Mouse (Mus musculus): ENCODE results near the gene Negr1. TPM values are rescaled to one million over a fixed set of nuclear protein-coding genes. Genes with fewer than 3 reads are reported as not detected.
A peak's percentile ranks its signal among the peaks of the same experiment; 100 is the strongest.

The Negr1 gene
- total RNA-seq, 2 experiments from 2014 or later: 122 to 139 TPM

- no peak for DNase-seq
Measured at GRCm38 (mm10) chr3:157217794-157218193, 656.2 kb downstream of the Negr1 start.

DNA sequence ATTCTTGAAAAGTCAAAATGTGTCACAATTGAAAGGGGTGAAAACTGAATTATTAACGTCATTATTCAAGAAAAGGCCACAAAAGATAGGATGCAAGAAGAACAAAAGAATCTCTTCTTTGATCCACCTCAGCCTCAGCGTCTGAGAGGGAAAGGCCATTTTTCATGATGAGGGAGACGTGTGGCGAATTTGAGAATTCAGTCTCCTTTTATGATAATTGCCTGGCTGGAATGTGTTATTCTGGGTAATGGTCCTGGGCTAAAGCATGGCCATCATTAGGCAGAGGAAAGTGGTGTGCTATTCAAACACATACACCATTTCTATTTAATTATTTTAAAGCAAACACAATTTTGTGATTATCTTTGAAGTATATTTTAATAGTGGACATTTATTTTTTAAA, 663.3 kb downstream of the Negr1 start:
- DNase-seq: no peak

- peak; percentile 21 to 42 for DNase-seq
Measured at GRCm38 (mm10) chr3:157232723-157233122, 671.1 kb downstream of the Negr1 start.

DNA sequence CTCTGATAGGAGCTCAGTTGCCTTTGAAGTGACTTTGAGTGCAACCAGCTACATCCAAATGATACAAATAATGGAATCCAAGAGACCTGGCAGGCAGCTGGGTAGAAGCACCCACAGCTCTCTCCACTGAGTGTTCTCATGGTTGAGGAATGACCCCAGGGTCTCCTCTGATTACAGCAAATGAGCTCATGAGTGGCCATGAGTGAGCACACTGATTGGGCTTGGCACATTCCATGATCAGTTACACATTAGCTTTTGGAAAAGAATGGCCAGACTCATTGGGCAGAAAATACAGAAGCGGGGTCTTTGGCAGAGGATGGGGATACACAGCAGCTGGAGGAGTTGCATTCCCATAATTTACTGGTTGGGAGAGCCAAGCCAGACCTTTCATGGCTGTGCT, 678.6 kb downstream of the Negr1 start:
- DNase-seq: no peak

DNA sequence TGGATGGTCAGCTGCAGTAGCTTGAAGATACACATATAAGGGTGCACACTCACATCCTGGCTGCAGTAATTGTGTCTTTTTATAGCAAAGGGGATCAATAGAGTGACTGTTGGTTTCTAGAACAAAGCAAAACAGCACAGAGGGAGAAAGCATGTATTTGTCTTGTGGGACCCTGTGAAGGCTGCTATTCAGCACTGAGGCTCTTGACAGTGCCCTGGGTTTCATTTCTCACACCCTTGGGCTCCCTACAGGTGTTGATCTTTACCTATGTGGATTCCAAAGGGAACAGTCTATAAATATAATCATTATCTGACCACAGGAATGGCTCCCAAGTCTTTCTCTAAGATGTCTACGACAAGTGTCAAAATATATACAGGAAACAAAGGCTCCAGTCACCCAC, 693.9 kb downstream of the Negr1 start:
- DNase-seq: no peak

DNA sequence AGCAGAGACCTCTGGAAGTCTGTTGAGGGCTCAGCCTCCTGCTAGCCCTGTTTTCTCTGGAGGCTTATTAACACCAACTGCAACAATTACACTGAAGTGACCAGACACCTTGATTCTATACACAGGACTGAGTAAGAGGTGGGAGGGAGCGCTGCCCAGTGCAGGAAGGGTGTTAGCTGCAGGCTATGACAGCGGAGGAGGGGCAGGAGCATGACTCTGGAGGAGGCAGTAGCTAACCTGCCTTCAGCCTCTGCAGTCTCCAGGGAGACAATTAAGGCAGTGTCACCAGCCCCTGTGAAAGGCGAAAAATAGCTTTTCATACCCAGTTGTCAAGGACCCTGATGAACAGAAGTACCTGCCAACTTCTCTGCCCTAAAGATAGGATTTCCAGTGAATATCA, 694.3 kb downstream of the Negr1 start:
- DNase-seq: peak in 1 of 2 experiments; percentile 7

DNA sequence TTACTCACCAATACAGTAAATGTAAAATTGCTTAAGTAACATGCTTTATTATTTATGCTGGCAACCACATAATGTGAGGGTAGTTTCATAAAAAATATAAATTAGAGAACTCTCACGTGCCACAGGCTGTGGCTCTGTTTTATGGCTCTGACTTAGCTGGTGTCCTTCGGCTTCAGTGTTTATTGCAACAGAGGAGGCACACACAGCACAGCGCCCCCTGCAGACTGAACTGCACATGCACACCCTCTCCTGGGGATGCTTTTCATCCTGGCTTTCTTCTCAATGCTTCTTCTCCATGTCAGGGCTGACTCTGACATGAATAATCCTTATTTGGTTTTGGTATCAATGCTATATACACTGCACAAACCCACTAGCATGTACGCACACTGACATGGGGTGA, 707.1 kb downstream of the Negr1 start:
- DNase-seq: no peak

DNA sequence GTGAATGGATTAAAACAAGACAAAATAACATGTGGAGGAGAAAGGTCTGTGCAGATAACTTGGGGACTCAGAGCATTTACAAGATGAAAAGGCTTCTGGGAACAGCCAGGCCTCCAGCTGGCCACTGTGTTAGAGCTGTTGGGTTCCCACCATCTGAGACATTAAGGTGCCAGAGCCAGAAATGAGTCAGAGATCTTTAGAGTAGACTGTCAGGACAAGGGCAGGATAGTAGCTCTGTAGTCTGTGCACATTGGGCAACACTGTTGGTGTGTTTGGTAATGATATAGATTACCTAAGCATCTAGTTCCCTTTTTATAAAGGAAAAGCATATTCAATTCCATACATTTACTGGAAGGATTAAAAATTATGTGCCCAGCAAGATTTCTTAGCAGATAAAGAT, 710.8 kb downstream of the Negr1 start:
- no peak for DNase-seq

- no peak for DNase-seq
Measured at GRCm38 (mm10) chr3:157274143-157274542, 712.5 kb downstream of the Negr1 start.

DNA sequence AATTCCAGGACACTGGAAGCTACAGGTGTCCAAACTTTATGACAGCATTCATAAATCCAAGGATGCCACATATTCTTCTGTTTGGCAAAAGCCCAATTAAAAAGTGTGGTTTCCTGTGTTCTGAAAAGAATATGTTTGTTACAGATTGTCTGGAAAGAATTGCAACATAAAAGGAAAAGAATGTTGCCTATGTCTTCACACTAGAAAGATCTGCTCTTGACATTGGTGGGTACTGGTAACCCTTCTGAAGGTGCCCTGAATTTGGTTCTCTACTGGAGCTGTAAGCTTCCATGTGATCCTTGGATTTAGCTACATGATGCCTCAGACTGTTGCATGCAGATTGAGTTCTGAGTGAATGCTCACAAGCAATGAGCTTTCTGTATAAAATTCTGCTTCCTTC, 718.1 kb downstream of the Negr1 start:
- DNase-seq: no peak

GRCm38 (mm10) chr3:157281259-157281658, 719.7 kb downstream of the Negr1 start:
- no peak for DNase-seq

GRCm38 (mm10) chr3:157291286-157291685, 729.7 kb downstream of the Negr1 start:
- DNase-seq: no peak

DNA sequence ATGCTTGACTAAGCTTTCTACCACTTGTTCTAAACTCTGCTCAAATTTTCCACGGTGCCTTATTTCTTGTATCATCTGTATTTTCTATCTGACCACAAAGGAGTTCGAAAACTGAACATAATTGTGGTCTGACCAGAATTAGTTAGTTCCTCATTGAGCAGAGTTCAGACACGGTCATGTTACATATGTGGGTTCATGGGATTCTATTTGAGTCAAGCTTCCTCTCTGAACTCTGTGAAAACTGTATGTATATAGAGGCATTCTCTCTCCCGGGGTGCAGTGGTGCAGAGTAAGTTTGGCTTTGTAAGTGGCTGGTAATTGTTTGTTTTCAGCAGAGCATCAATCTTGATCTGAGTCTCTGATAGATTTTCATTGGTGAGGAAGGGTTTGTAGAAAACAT, 735.6 kb downstream of the Negr1 start:
- no peak for DNase-seq

GRCm38 (mm10) chr3:157303430-157304116, 742.0 kb downstream of the Negr1 start:
- DNase-seq: no peak

DNA sequence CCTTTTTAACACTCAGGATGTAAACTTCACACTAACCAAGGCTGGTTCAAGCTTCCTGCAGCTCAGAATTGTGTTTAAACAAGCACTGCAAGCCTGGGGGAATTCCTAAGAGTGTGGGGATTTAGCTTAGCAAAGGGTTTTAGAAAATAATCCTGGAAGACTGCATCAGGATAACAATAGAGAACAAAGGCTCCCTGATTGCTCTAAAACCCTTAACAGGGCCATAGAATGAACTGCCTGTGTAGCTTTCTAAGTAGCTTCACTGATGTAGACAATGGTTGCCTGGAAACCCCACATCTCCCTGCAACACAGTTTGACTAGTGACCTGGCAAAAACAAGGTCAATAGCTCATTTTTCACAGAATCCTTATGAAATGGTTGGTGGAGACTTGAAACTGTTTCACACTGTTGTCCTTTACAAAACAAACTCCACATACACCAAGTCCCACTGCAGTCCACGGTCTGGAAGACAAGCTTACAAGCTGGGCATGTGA, 759.5 kb downstream of the Negr1 start:
- no peak for DNase-seq

DNA sequence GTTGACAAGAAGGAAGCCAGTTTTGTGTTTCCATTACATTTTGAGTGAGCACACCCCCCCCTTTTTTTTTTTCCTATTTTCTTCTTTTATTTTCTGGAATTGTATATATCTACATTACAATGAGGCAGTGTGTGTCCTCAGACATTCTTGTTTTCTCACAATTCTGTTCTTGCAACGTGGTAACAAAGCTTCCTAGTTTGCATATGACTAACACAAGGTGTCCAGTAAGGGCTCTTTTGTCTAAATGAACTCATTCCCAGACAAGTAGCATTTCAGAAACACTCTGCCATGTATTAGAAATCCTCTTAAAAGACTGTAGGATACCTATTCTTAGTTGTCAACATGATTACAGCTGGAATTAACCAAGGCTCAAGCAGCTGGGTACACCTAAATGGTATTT, 760.2 kb downstream of the Negr1 start:
- DNase-seq: no peak

DNA sequence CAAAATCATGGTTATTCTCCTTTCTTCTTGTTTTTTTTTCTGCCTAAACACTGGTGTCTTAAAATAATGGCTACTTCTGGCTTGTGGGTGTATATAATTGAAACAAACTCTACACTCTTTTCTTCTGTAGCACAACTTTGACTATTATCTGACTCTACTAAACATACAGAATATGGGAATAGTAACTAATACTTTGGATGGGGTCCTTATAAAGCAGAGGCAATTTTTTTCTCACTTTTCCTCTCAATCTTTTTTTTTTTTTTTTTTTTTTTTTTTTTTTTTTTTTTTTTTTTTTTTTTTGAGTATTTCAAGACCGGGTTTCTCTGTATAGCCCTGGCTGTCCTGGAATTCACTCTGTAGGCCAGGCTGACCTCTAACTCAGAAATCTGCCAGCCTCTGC, 772.6 kb downstream of the Negr1 start:
- no peak for DNase-seq

- DNase-seq: no peak
Measured at GRCm38 (mm10) chr3:157349480-157349879, 787.9 kb downstream of the Negr1 start.

GRCm38 (mm10) chr3:157358905-157359304, 797.3 kb downstream of the Negr1 start:
- no peak for DNase-seq

DNA sequence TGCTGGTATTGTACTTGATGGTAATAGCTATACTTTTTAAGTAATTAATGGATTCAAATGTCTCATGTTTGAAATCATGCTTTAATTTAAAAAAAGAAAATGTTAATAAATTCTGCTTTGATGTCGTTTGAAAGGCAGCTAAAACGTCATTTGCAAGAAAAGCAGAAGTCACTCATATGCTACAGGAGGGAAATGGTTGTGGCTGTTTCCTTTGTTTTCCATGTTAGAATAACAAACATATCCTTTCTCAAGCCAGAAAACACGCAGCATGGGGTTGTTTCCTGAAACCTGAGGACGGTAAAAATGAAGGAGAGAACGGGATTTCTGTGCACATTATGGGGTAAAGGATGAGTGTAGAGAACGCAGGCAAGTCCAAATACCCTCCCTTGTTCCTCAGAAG, 798.2 kb downstream of the Negr1 start:
- no peak for DNase-seq
